Mouse (Mus musculus) thymus, postnatal 25 days (tissue): ENCODE data around the gene Gabra6.

Experiments
- DNase-seq: peaks from one replicate; pipeline ENCODE4 v3.0.0; 2022

Gabra6 gene

GRCm38 (mm10) chr11:42320882-42321281 lies at the start of gene Gabra6:
TSS of gene Gabra6 (minus strand) at chr11:42321072.
- DNase-seq = no peak

DNA sequence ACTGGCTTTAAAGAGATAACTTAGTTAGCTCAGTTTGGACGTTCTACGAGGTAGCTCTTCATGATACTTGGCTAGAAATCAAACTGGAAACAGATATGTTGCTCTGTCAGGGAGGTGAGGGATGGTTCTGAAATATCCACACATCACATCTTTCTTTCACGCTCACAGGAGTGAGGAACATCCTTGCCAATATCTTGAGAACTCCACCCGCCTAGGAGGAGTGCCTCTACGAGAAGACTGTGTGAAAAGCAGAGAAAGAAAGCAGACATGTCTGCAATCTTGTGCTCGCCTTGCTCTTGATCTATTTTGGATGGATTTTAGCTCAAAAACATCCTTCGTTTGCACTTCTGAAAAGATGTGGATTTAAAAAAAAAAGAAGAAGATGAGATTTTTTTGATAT lies 44.7 kb upstream of the Gabra6 start:
- DNase-seq = no peak

- DNase-seq = no peak
Observed at GRCm38 (mm10) chr11:42332121-42332520, 11.2 kb upstream of the Gabra6 start.

GRCm38 (mm10) chr11:42326262-42326661 lies 5.4 kb upstream of the Gabra6 start:
- DNase-seq = no peak

DNA sequence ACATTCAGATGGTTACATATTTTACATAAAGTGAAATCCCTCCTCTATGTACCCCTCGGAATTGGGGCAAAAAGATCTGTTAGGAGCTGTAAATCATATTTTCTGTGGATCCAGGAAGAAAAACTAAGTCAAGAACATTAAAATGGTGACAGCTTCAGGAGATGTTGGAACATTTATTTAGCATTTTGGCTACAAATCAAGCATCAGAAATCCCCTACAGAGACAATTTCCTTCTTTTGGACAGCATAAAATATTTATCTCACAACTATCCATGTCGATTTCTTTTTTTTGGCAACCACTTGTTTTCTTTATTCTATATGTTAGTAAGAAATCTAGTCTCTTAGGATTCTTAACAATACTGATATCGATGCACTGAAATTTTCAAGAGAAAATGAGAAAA lies 688 bp upstream of the Gabra6 start:
- DNase-seq = no peak

- no peak for DNase-seq
Observed at GRCm38 (mm10) chr11:42319521-42319920, 1.4 kb downstream of the Gabra6 start.

DNA sequence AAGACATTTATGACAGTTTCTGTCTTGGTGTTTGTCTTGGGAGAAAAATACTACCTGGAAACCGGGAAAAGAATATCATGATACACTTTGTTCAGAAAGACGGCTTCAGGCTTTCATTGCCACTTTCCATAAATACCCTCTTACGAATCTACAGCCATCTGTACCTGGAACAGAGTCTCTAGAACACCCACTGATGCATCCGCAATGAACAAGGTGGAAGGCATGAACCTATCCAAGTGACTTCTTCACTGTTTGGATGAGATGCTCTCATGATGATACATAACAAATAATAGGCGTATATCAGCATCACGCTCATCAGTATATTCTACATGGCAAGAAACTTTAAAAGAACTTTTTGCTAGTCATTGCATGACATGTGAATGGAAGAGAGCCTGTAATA lies 1.8 kb downstream of the Gabra6 start:
- no peak for DNase-seq

- no peak for DNase-seq
Observed at GRCm38 (mm10) chr11:42317985-42318384, 2.9 kb downstream of the Gabra6 start.

- DNase-seq = no peak
Observed at GRCm38 (mm10) chr11:42314850-42315249, 6.0 kb downstream of the Gabra6 start.

DNA sequence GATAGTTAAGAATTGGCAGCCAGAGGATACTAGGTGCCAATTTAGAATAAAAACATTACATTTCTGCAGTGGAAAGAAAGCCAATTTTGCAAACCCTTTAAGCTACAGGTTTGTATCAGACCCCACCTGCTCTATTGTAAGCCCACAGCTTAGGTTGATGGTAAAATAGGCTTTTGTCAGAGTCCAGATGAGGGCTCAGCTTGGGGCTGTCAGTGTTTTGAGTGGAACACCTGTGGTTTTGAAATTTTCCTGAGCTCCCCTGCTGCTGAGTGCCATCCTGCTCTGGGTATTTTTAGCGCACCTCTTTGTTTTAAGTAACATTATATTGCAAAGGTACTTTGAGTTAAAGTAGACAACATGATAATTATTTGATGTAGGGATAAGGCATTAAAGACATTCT lies 10.0 kb downstream of the Gabra6 start:
- DNase-seq = no peak

- no peak for DNase-seq
Observed at GRCm38 (mm10) chr11:42309086-42309485, 11.8 kb downstream of the Gabra6 start.

- DNase-seq = no peak
Observed at GRCm38 (mm10) chr11:42306095-42306494, 14.8 kb downstream of the Gabra6 start.

- no peak for DNase-seq
Observed at GRCm38 (mm10) chr11:42258978-42259377, 61.9 kb downstream of the Gabra6 start.
